Mouse (Mus musculus) megakaryocyte, embryonic 14.5 days (primary cell): ENCODE measurements around the gene Rsu1. TPM values are rescaled to one million over a fixed set of nuclear protein-coding genes. Genes with fewer than 3 reads are reported as not detected.

Experiments
- H3K27me3 ChIP-seq: replicated peaks from 2 replicates; pipeline ENCODE3; 2012; ENCODE audit warnings: inconsistent platforms
- H3K36me3 ChIP-seq: replicated peaks from 2 replicates; pipeline ENCODE3; 2012; ENCODE audit warnings: low read length, inconsistent platforms, mixed read lengths
- H3K4me1 ChIP-seq: 2 replicates; pipeline ENCODE4 v1.6.1; 2012; ENCODE audit warnings: inconsistent platforms
- H3K4me3 ChIP-seq: replicated peaks from 2 replicates; pipeline ENCODE3; 2012; ENCODE audit warnings: moderate library complexity, mild to moderate bottlenecking, inconsistent platforms
- H3K9me3 ChIP-seq: 2 replicates; pipeline ENCODE4 v1.6.1; 2012; ENCODE audit warnings: inconsistent platforms
- FLI1 ChIP-seq: IDR thresholded peaks from 2 replicates; pipeline ENCODE4 v1.6.1; 2012; ENCODE audit warnings: low read length, inconsistent platforms, mixed read lengths
- GATA1 ChIP-seq: IDR thresholded peaks from 3 replicates; pipeline ENCODE4 v1.6.1; 2012; ENCODE audit warnings: mixed read lengths, low read length, inconsistent platforms, borderline replicate concordance
- polyA plus RNA-seq: library from polyadenylated mRNA; stranded (reverse); fragments of >175 nt; gene quantifications from 2 replicates; pipeline ENCODE4 v1.2.3, GENCODE M21; 2012; ENCODE audit warnings: low replicate concordance; ENCODE audit not compliant: insufficient read depth

Rsu1 gene
- polyA plus RNA-seq, 1 experiment = 131 TPM

- H3K4me3 ChIP-seq = no peak overlapping the region
- no peaks in the 10 kb centered on the region for H3K4me1 ChIP-seq
- H3K27me3 ChIP-seq = peaks cover 3% of the 10 kb centered on the region
- H3K9me3 ChIP-seq = peaks cover 3% of the 10 kb centered on the region; the same call in 1 of the 2 replicates
- H3K36me3 ChIP-seq = no peaks in the 10 kb centered on the region
- TF ChIP-seq FLI1 = no peak
- no peak for TF ChIP-seq GATA1
Measured at GRCm38 (mm10) chr2:13038772-13039171, 232.4 kb downstream of the Rsu1 start.

Other genes starting within 250 kb of the Rsu1 start
- gene Cubn, start 220.4 kb upstream of the Rsu1 start, polyA plus RNA-seq = not detected in 2 replicates